Mouse (Mus musculus): ENCODE measurements at regions not wholly inside any gene's neighbourhood (a gene's known extent, or its start where the extent isn't known, plus 50 kb on each side); places are given as distances from the start of the nearest gene placed in this dataset.
A peak's percentile ranks its signal among the peaks of the same experiment; 100 is the strongest.

DNA sequence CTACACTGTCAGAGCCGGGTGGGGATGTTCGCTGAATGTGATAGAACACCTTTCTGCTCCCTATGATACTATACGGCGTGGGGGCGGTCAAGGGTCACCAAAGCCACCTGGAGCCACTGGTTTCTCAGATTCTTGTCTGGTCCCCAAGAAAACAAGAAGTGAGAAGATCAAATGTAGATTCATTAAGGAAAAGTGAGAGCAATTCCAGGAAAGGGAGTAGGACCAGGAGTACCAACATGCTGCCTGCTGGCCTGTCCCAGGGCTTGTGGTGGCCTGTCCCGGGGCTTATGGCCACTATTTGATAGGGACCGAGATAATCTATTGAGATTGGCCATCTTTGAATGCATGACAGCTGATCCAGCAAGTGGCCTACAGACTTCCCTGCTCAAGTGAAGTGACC is 58.8 kb upstream of the Fut8 start:
- no peak for ATAC-seq (replicated peaks; ENCODE audit: low FRiP score, low TSS enrichment, poor library complexity, severe bottlenecking)

DNA sequence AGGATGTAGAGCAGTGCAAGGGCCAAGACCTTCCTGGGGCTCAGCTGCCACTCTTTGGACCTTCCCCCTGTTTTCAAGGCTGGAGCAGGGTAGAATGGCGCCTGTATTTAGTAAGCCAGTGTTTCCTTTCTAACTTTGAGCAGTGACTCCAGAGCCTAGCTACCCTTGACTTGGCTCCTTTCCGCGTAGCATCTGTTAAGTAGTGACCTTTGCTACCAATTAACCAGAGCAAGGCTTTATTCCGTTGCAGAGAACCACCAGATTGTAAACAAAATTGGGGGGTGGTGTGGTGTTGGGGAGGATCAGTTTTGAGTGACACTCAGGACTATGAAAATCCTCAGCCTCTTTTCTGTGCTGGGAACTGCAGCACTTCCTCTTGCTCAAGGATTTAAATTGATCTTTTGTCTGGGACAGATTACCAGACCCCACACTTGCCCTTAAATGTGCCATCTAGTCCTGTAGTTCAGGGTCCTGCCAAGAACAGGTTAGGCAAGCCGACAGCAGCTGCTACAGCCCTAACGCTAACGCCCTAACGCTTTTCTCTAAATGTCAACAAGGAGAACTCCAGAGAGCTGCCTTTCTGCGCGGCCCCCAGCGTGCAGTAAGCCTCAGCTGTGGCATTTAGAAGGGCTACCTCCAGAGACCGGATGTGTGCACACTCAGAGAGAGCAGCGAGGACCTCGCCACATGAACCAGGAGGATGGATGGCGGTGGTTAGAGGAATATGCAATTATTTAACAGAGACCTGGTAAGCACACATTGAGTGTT is 59.9 kb upstream of the Fut8 start:
- ATAC-seq (replicated peaks; ENCODE audit: low FRiP score, low TSS enrichment, poor library complexity, severe bottlenecking) = peak; percentile 43; the same call in 1 of the 2 replicates

DNA sequence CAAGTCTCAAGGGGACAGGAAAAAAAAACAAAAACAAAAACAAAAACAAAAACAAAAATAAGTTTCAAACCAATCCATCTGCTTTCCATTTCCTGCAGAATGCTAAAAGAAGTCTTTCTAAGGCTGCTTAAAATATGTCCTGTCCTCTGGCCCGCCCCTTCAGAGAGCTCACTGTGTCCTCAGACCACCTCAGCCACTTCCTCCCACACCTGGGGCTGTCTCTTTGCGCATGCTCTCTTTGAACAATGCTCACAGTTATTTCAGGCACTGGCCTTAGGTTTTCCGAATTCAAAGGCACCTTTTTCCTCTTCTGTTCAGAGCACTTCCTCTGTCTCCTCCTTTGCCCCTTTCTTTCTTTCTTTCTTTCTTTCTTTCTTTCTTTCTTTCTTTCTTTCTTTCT is 60.6 kb upstream of the Fut8 start:
- ATAC-seq (replicated peaks; ENCODE audit: low FRiP score, low TSS enrichment, poor library complexity, severe bottlenecking) = no peak

DNA sequence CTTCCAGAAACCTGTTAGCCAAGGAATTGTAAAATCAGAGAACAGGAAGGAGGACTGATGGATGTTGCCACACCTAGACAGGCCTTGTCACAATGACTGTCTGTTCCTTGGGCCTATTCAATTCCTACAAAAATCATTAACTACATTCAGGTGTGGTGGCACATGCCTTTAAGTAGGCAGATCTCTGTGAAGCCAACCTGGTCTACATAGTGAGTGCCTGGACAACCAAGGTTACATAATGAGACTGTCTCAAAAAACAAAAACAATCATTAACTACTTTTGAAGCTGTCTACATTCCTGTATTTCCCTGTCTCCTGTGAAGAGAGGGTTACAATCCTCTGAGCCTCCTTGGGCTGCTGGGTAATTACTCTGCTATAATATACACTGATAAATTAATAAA is 63.9 kb upstream of the Fut8 start:
- ATAC-seq (replicated peaks; ENCODE audit: low FRiP score, low TSS enrichment, poor library complexity, severe bottlenecking) = no peak

DNA sequence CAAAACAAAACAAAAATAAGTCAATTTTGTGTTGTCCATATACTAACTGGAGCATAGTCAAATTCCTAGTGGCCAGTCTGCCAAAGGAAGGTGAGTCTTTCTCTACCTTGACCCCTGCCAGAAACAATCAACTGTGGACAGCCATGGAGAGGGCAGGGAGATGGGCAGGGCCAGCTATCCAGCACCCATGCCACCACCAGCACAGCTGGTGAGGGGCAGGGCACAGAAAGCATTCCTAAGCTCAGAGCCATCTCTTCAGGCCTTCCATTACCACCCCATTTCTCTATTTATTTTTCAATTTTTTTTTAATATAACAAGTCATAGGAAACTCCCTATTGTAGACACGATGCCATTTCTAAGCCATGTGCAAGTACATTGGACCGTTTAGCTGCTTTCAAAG is 65.4 kb upstream of the Fut8 start:
- ATAC-seq (replicated peaks; ENCODE audit: low FRiP score, low TSS enrichment, poor library complexity, severe bottlenecking) = no peak

DNA sequence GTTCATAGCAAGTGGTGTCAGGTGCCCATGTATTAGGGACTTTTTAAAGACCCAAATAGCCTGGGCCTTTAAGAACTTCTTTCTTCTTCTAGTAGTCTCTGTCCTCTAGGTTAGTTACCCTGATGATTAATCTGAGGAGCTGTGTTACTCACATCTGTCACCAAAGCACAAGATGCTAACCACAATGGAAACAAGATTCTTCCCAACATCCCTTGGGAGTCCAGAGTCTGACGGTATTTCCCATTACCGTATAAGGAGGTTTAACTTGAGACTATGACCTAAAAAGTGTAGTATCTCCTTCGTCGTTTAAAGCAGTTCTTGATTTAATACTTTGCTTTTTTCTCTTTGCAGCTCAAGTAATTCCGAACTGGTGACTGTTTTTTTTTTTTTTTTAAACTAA is 67.7 kb upstream of the Fut8 start:
- ATAC-seq (replicated peaks; ENCODE audit: low FRiP score, low TSS enrichment, poor library complexity, severe bottlenecking) = no peak

DNA sequence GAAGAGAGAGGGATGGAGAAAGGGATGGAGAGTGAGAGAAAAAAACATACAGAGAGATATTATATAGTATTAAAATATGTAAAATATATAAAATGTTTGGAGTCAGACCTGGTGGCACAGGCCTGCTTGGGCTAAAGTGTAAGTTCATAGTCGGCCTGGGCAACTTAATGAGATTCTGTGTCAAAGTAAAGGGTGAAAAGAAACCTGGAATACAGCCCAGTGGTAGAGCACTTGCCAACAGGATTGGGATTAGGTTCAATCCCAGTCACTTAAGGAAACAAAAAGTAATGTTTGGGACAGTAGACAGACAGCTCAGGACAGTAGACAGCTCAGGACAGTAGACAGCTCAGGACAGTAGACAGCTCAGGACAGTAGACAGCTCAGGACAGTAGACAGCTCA is 69.6 kb upstream of the Fut8 start:
- no peak for ATAC-seq (replicated peaks; ENCODE audit: low FRiP score, low TSS enrichment, poor library complexity, severe bottlenecking)

DNA sequence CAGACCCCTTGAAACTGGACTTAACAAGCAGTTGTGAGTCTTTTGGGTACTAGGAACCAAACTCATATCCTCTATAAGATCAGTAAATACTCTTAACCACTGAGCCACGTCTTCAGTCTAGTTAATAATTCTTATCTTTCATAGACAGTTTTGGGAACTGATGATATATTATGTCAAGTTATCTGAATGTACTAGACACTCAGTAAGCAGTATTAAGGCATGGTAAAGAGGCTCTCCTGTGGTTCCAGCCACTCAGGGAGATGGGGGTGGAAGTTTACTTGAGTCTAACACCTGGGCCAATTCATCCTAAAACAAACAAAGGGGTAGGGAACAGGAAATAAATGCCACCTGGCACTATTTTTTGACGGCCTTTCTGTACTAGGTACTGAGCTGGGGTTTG is 81.2 kb upstream of the Fut8 start:
- peak; percentile 70 for ATAC-seq (replicated peaks; ENCODE audit: low FRiP score, low TSS enrichment, poor library complexity, severe bottlenecking)

DNA sequence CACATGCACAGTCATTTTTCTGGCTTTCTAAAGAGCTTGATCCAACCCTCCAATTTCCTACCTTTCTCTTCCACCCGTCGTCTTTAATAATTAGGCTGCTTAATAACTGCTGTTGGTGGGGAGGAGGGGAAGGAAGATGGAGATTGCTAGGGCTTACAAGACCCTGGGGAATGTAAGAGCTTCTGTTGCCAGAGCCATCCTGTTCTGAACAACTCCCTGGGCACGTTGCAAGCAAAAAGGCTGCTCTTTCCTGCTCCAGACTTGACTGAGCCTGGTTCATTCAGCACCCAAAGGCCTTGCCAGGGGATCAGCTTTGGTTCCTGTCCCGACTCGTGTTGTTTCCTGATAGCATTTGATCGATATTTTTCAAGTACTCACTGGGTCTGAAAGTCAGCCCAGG is 82.3 kb upstream of the Fut8 start:
- no peak for ATAC-seq (replicated peaks; ENCODE audit: low FRiP score, low TSS enrichment, poor library complexity, severe bottlenecking)

DNA sequence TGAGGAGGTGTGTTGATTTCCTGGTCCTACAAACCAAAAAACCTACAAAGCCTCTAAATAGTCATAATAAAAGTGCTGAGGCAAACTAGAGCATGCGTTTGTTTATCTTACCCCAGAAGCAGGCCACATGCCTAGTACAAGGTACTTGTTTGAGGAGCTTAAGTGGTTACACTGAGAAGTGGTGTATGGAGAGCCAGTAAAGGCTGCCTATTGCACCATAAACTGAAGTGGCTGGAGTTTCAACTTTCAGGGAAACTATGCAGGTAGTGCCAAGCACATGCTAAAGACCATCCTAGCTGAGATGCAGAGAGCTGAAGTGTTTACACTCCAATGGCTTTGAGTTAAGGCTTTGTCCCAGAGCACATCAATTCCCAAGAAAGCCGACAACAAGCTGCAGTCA is 86.5 kb upstream of the Fut8 start:
- ATAC-seq (replicated peaks; ENCODE audit: low FRiP score, low TSS enrichment, poor library complexity, severe bottlenecking) = no peak

DNA sequence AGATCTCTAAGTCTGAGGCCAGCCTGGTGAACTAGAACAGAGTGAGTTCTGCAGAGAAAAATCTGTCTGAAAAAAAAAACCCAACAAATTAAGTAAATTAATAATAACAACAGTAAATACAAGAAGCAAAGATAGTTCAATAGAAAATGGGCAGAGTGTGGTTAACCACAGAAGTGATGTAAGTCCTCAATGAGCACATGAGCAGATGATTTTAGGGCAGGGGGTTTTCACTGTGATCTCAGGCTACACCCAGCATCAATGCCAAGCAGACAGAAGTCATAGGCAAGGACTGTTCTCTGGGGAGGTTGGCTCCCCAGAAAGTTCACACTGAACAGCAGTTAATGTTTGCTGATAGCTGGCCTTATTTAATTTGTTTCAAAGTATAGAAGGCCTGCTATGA is 88.1 kb upstream of the Fut8 start:
- ATAC-seq (replicated peaks; ENCODE audit: low FRiP score, low TSS enrichment, poor library complexity, severe bottlenecking) = no peak

DNA sequence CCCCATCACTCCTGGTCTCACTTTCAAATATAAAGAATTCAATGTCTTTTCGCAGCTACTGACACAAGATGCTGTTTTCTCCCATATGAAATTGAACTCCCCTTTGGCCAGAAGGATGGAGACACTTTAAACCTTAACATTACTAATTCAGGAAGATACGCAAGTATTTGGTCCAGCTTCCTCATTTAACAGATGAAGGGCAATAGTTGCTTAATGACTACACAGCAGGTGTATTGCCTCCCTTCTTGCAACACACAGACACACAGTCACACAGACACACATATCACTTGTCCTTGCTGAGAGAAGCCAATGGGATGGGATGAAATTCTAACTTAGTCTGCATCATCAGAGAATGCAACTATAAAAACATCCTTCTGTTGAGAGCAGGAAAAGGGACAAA is 89.8 kb upstream of the Fut8 start:
- ATAC-seq (replicated peaks; ENCODE audit: low FRiP score, low TSS enrichment, poor library complexity, severe bottlenecking) = no peak

DNA sequence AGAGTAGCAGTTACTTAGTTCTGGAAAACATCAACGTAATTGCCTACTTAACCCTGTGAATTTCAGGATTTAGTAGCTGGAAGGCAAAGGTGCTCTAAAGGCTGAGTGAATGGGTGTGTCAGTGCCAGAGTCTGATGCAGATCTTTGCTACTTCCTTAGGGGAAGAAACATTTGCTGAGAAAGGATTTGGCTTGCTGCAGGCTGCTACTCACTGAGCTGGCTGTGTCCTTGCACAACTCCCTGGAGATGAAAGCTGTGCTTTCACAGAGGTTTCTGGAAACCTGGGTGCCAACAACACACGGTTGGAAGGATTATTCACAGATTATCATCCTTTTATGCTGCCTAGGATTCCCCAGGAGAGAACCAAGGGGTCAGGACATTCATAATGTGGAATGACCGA is 94.0 kb upstream of the Fut8 start:
- ATAC-seq (replicated peaks; ENCODE audit: low FRiP score, low TSS enrichment, poor library complexity, severe bottlenecking) = no peak

DNA sequence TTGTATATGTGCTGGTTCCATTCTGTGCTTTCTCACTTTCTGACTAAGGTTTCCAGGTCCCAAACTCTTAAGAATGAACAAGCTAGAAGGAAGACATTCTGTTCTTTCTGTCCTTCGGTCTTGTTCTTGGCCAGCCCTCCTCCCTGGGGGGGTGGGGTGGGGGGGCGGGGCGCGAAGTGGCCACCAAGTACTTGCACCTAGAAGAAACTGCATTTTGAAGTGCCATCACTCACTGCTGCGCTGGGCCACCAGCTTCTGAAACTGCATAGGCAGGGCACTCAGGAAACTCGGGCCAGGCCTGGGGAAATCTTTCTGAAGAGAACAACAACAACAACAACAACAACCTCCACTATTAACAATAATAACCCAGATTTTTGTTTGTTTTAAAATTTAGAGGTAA is 94.4 kb upstream of the Fut8 start:
- ATAC-seq (replicated peaks; ENCODE audit: low FRiP score, low TSS enrichment, poor library complexity, severe bottlenecking) = no peak

DNA sequence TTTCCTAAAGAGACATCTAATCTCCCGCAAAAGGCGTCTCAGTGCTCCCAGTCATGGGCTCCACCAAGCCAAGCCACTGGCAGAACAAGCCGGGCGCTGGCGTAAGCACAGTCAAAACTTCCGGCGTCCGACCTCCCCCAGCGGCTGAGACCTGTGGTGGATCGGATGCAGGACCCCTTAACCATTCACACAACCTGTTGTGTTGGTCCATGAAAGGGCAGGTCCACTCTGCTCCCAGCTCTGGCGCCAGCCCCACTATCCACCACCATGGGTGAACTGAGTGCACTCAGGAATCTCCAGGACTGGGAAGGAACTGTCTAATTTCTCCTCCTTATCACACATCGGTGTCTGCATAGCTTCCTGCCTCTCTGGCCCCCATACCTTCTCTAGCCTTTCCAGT is 94.8 kb upstream of the Fut8 start:
- no peak for ATAC-seq (replicated peaks; ENCODE audit: low FRiP score, low TSS enrichment, poor library complexity, severe bottlenecking)

DNA sequence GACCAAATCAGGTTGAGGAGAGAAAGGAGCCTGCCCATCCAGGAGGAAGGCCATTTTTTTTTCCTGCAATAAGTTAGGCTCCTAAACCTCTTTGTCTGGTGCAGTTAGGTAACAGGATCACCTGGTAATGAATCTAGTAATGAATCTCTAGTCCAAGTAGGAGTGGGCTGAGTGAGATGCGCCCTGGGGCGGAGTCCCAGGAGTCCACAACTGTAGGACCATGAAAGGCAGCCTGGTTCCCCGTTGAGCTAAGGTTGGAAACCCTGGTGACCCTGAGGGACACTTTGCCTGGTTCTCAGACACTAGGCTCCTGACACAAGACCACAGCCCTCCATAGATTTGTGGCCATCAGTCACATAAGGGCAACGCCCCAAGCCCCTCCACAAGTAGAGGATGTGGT is 95.7 kb upstream of the Fut8 start:
- no peak for ATAC-seq (replicated peaks; ENCODE audit: low FRiP score, low TSS enrichment, poor library complexity, severe bottlenecking)

DNA sequence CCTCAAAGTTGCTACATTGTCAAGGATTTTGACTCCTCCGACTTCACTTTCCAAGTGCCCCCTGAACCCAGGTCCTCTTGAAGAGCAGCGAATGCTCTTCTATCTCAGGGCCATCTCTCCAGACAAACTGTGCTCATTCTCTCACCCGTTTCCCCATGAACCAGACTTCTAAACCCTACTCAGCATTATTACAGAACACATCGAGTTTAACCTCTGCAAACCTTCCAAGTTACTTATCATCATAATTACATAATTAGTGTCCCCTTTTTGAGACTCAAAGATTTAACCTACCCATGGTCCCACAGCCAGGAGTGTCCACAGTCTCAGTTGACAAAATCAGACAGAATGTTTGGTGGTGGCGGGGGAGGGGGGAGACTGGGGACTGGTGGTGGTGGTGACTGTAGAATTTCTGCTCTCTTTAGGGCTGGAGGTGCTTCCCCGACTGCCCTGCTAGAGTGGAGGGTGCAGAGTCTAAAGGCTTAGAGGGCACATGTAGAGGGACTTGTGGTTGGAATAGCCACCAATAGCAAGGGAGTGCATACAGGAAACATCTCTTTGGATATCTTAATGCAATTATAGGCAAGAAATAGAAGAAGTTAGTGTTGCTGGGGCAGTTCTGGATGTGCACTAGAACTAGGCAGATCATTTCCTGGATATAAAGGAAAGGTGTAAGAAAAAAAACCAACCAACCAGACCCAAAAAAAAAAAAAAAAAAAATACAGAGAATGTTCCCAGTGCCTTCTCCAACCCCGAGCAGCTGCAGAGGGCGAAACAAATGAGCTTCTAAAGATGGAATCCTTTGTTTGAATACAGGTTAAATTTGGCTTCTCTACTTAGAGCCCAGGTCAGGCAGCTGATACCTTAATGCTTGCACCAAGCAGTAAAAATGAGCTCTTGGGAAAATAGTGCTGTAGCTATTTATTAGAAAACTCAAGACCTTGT is 96.4 kb upstream of the Fut8 start:
- no peak for ATAC-seq (replicated peaks; ENCODE audit: low FRiP score, low TSS enrichment, poor library complexity, severe bottlenecking)

DNA sequence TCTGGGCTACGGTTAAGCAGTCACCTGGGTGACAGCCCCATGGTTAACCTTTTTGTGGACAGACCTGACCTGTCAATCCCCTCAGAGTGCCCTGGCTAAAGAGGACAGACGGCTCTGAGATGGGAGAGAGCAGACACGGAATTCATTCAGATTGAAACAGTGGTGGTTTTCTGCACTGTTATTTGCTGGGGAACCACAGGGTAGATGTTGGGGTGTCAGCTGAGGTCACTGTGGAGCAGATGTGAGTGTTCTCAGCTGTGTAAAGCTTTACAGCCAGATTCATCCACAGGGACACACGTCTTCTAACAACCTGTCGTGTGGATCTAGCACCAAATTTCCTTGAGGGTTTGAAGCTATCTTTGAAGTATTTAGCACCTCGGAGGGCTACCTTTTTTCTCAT is 97.3 kb upstream of the Fut8 start:
- no peak for ATAC-seq (replicated peaks; ENCODE audit: low FRiP score, low TSS enrichment, poor library complexity, severe bottlenecking)

DNA sequence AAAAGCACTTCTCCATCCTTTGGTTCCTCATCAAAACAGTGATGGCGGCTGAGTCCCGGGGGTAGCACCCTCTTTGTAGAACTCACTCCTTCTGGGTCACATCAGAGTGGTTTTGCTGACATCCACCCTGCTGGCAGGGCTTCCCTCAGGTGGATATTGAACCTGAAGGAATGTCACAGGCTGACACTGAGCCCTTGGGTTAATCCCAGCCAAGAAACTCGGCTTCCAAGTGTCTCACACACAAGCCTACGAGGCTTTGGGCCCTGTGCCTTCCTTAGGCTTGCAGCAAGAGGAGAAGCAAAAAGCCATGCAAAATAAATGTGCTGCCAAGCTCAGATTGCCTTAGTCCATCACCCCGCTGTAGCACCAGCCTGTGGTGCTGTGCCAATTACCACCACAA is 97.8 kb upstream of the Fut8 start:
- no peak for ATAC-seq (replicated peaks; ENCODE audit: low FRiP score, low TSS enrichment, poor library complexity, severe bottlenecking)

DNA sequence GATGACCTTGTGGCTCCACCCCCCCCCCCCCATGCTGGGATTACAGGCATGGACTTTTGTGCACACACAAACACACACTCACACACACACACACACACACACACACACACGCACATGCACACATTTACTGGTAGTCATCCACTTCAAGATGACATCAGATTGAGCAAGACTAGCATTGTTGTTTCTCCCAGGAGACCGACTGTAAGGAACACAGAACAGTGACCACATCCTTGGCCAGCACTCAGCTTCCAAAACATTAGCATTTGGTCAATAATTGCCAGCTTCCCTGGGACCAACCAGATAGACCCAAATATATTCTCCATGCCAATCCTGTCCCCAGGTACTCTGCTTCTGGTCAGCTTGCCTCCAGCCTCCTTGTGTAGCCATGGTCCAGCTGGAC is 98.2 kb upstream of the Fut8 start:
- ATAC-seq (replicated peaks; ENCODE audit: low FRiP score, low TSS enrichment, poor library complexity, severe bottlenecking) = no peak

All from megakaryocyte-erythroid progenitor cell, adult 5-6 weeks (primary cell).